ENCODE assay signal across 12 mouse cellular contexts in the genomic region with DNA sequence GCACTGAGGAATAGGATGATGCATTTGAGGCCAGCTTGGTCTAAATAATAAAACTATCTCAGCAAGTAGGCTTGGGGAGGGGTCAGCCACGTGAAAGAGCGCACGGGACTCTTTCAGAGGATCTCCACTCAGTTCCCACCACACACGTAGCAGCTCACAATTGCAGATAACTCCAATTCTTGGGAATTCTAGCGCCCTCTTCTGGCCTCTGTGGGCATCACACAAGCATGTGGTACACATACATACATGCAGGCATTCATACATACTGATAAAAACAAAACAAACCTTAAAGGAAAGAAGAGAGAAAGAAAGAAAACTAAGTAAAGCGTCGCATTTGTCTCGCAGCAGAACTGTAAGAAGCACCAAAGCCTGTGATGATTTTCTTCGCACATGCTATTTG. TPM values are rescaled to one million over a fixed set of nuclear protein-coding genes. Genes with fewer than 3 reads are reported as not detected.
DNase-seq lines count a peak whose midpoint lies in the region; ATAC-seq and TF ChIP-seq lines count a peak whose summit lies in the region.
"Had no signal": no experiment of that assay in that cellular context is flagged by ENCODE, and none has a peak within 500 bp of the region (broad histone marks: within the 10 kb centered on the region; RNA-seq: fewer than 3 reads in every experiment).

No protein-coding gene starts in this region.

- H3K4me3 ChIP-seq in left cerebral cortex, adult 2 months: peak overlapping the region; percentile 62
- H3K4me3 ChIP-seq: embryonic facial prominence, embryonic 13.5 days; limb, embryonic 12.5 days; neural tube, embryonic 12.5 days had no signal

- ATAC-seq in monocyte, adult 5-6 weeks (replicated peaks; ENCODE audit: insufficient number of reproducible peaks, low FRiP score, low TSS enrichment, poor library complexity, severe bottlenecking): no peak

- DNase-seq in left cerebral cortex, adult 2 months (ENCODE audit: extremely low spot score in 1 of 2, low spot score in 2 of 2): no peak
- no peak for DNase-seq in left cerebral cortex, adult 11 months (ENCODE audit: low spot score)
- DNase-seq in thymus, postnatal 4 days: peak; percentile 34
- DNase-seq in thymus, postnatal 36 days: no peak
- peak; percentile 44 to 52 for DNase-seq in cerebellum, postnatal 10 days
- DNase-seq in kidney, adult 11 months: no peak
- DNase-seq: heart, adult 18-20 months; thymus, adult 2 months had no signal

- H3K27ac ChIP-seq in left cerebral cortex, adult 2 months: peak overlapping the region; percentile 96; the same call in 1 of the 2 replicates
- H3K27ac ChIP-seq: embryonic facial prominence, embryonic 13.5 days; limb, embryonic 12.5 days; neural tube, embryonic 12.5 days had no signal

- TF ChIP-seq CTCF in left cerebral cortex, adult 2 months (IDR thresholded peaks at IDR 0.05): peak; percentile 48

- intact Hi-C loops in left cerebral cortex, adult 2 months (cut with DNase I): loop anchor here (5.0 kb wide), 1 partner anchor 63 kb away; no protein-coding TSS in a partner anchor

RNA-seq across cellular contexts. Expression of gene Sidt1, which starts 2.3 kb away (rescaled TPM):
- 10 to 100 TPM; 48.3 to 49.7 TPM for total RNA-seq in left cerebral cortex, adult 2 months (2021)
- 4.0 to 16.8 TPM (median 10.8 TPM) in 3 replicates for total RNA-seq in monocyte, adult 5-6 weeks (2017)

RNA-seq across cellular contexts. Expression of gene Spice1, which starts 16.3 kb away (rescaled TPM):
- total RNA-seq in left cerebral cortex, adult 2 months (2021): 10 to 100 TPM; 19.5 to 22.7 TPM
- 11.7 to 50.5 TPM (median 19.1 TPM) in 3 replicates for total RNA-seq in monocyte, adult 5-6 weeks (2017)

Comparison
In these comparisons a context has a peak if more than half of its experiments do, and no peak if none do; other contexts are left out.
1. DNase-seq: peak in thymus, postnatal 4 days (single experiment) and cerebellum, postnatal 10 days (2 of 2); none in left cerebral cortex, adult 2 months (0 of 2), left cerebral cortex, adult 11 months (single experiment), thymus, postnatal 36 days (0 of 2) and kidney, adult 11 months (single experiment).